Mouse (Mus musculus): Measurements from ENCODE around the gene Msx2. TPM values are rescaled to one million over a fixed set of nuclear protein-coding genes. Genes with fewer than 3 reads are reported as not detected.

Gene Msx2
- polyA plus RNA-seq, 1 experiment from 2014 or later, result 23.0 TPM

DNA sequence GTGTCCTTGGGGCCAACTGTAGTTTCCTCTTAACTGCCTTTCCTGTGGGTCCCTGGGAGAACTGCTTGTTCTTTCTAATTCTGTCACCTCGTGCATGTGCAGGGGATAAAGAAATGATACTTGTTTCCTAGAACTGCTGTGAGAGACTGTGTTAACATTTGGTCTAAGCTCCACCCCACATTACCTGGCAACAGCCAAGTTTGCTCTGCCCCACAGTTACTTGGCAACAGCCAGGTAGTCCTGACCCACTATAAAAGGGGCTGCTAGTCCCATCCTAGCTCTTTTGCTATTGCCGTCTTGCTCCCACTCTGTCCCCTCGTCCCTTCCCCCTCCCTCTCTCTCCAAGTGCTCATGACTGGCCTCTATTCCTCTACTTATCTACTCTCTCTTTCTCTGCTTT, 28.2 kb upstream of the Msx2 start:
- Histone ChIP-seq H3K4me1 (ENCODE audit: control insufficient read depth, insufficient read depth, low read length) (peaks cover 9% of the 10 kb centered on the region; the same call in 1 of the 2 replicates), H3K9me3 (ENCODE audit: control insufficient read depth, low read length) (no peaks in the 10 kb centered on the region), H3K27ac (ENCODE audit: low read depth, low read length) (no peak overlapping the region), H3K27me3 (ENCODE audit: control insufficient read depth, insufficient read depth, low read length) (peaks cover 4% of the 10 kb centered on the region; the same call in 1 of the 2 replicates), H3K9ac (ENCODE audit: low read length) (no peak overlapping the region), H3K4me3 (ENCODE audit: low read depth, low read length) (no peak overlapping the region), H3K36me3 (ENCODE audit: control insufficient read depth, insufficient read depth, low read length) (no peaks in the 10 kb centered on the region), H3K4me2 (no peak overlapping the region)
- 32% methylated on average over 3 of the region's 3 CpGs for WGBS
- no peak for ATAC-seq (ENCODE audit: low FRiP score)
- DNase-seq (ENCODE audit: low spot score, missing footprints), result no peak

DNA sequence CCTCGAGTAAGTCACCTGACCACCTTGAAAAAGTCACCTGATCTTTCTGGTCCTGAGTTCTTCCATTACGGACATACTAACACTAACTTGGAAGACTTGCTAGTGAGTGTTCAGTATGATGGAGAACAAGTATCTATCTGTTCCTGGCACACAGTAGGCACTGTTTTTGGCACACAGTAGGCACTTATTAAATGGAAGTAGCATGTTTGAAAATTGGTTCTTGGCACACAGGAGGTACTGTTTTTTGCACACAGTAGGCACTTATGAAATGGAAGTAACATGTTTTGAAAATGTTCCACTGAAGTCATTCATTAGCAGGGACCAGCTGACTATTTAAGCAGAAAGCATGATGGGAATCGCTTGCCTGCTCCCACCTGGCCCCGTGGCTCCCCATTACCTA, 13.6 kb upstream of the Msx2 start:
- Histone ChIP-seq H3K4me3 (ENCODE audit: low read depth, low read length) (no peak overlapping the region), H3K27me3 (ENCODE audit: control insufficient read depth, insufficient read depth, low read length) (peaks cover 3% of the 10 kb centered on the region; the same call in 1 of the 2 replicates), H3K4me1 (ENCODE audit: control insufficient read depth, insufficient read depth, low read length) (no peaks in the 10 kb centered on the region), H3K9ac (ENCODE audit: low read length) (no peak overlapping the region), H3K9me3 (ENCODE audit: control insufficient read depth, low read length) (no peaks in the 10 kb centered on the region), H3K27ac (ENCODE audit: low read depth, low read length) (no peak overlapping the region), H3K4me2 (no peak overlapping the region), H3K36me3 (ENCODE audit: control insufficient read depth, insufficient read depth, low read length) (no peaks in the 10 kb centered on the region)
- WGBS, result 73% methylated on average over 4 of the region's 4 CpGs
- no peak for ATAC-seq (ENCODE audit: low FRiP score)
- DNase-seq (ENCODE audit: low spot score, missing footprints), result no peak

DNA sequence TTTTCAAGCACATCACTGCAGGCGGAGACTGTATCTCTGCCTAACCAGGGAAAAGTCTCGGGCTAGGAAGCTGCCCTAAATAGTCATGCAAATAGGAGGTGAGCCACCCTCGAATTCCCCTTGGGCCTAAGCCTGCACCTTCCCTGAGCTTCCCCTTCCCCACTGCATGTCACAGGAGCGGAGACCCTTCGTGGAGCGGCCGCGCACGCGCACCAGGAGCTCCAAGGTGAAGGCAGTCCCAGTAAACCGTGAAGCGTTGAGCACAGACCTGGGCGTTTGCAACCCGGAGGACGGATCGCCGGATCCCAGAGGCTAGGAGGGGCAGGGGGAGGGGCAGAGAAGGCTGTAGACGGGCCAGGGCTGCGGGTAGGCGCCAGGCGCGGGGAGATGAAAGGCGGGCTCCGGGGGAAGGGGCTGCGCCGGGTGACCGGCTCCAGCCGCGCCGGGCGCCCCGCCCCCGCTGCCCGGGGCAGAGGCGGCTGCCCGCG, 2.9 kb upstream of the Msx2 start:
- H3K4me3 ChIP-seq (ENCODE audit: low read depth, low read length), result peak overlapping the region; percentile 39
- peak overlapping the region; percentile 34; the same call in 1 of the 2 replicates for H3K9ac ChIP-seq (ENCODE audit: low read length)
- H3K4me1 ChIP-seq (ENCODE audit: control insufficient read depth, insufficient read depth, low read length), result peaks cover 20% of the 10 kb centered on the region
- H3K27ac ChIP-seq (ENCODE audit: low read depth, low read length), result no peak overlapping the region
- no peaks in the 10 kb centered on the region for H3K9me3 ChIP-seq (ENCODE audit: control insufficient read depth, low read length)
- peak overlapping the region; percentile 76 for H3K4me2 ChIP-seq
- no peaks in the 10 kb centered on the region for H3K36me3 ChIP-seq (ENCODE audit: control insufficient read depth, insufficient read depth, low read length)
- peaks cover 77% of the 10 kb centered on the region for H3K27me3 ChIP-seq (ENCODE audit: control insufficient read depth, insufficient read depth, low read length)
- WGBS, result under 1% methylated on average over 35 of the region's 37 CpGs
- peak; percentile 96 for DNase-seq (ENCODE audit: low spot score, missing footprints)
- peak; percentile 84 for ATAC-seq (ENCODE audit: low FRiP score)

DNA sequence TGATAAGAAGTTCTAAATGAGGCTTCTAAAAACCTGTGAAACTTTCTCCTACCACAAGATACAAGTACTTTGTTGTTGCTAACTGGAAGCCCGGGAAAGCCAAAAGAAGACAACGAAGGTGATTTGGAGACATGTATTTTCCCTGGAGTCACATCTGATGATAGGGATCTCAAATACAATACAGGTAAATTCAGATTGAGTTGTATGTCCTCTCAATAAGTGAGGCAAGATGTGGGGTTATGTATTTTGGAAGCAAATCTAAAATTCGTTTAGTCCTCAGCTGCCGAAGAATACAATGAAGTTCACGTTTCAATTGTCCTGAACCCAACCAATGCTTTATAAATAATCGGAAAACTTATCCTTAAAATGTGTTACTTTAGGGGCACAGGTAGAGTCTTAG, 1.6 kb upstream of the Msx2 start:
- H3K36me3 ChIP-seq (ENCODE audit: control insufficient read depth, insufficient read depth, low read length), result no peaks in the 10 kb centered on the region
- peaks cover 89% of the 10 kb centered on the region for H3K27me3 ChIP-seq (ENCODE audit: control insufficient read depth, insufficient read depth, low read length)
- no peak for ATAC-seq (ENCODE audit: low FRiP score)
- no peak overlapping the region for H3K9ac ChIP-seq (ENCODE audit: low read length)
- H3K9me3 ChIP-seq (ENCODE audit: control insufficient read depth, low read length), result no peaks in the 10 kb centered on the region
- WGBS, result 9% methylated on average over 6 of the region's 6 CpGs
- H3K27ac ChIP-seq (ENCODE audit: low read depth, low read length), result no peak overlapping the region
- H3K4me2 ChIP-seq, result no peak overlapping the region
- peaks cover 20% of the 10 kb centered on the region for H3K4me1 ChIP-seq (ENCODE audit: control insufficient read depth, insufficient read depth, low read length)
- no peak overlapping the region for H3K4me3 ChIP-seq (ENCODE audit: low read depth, low read length)
- DNase-seq (ENCODE audit: low spot score, missing footprints), result peak; percentile 90

DNA sequence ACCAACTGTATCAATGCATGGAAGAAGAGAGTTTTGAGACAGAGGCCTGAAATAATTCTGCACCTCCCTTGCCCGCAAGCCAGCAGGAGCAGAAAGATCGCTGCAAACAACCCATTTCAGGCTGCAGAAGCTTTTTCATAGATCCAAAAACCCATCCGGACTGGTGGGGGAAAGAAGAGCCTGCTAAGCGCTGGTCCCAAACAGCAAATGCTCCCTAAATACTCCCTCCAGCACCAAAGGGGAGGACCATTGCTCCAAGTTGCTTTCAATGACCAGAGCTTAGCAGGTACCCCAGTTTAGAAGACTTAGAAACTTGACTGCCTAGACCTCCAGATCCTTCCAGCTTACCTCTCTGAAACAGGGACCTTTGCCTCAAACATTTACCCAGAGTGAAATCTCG, 1.1 kb upstream of the Msx2 start:
- no peaks in the 10 kb centered on the region for H3K36me3 ChIP-seq (ENCODE audit: control insufficient read depth, insufficient read depth, low read length)
- ATAC-seq (ENCODE audit: low FRiP score) (no peak), DNase-seq (ENCODE audit: low spot score, missing footprints) (peak; percentile 94)
- H3K4me1 ChIP-seq (ENCODE audit: control insufficient read depth, insufficient read depth, low read length), result peaks cover 20% of the 10 kb centered on the region
- H3K9ac ChIP-seq (ENCODE audit: low read length), result no peak overlapping the region
- peaks cover 94% of the 10 kb centered on the region for H3K27me3 ChIP-seq (ENCODE audit: control insufficient read depth, insufficient read depth, low read length)
- no peak overlapping the region for H3K27ac ChIP-seq (ENCODE audit: low read depth, low read length)
- WGBS, result 8% methylated on average over 5 of the region's 5 CpGs
- no peak overlapping the region for H3K4me2 ChIP-seq
- no peaks in the 10 kb centered on the region for H3K9me3 ChIP-seq (ENCODE audit: control insufficient read depth, low read length)
- H3K4me3 ChIP-seq (ENCODE audit: low read depth, low read length), result no peak overlapping the region

DNA sequence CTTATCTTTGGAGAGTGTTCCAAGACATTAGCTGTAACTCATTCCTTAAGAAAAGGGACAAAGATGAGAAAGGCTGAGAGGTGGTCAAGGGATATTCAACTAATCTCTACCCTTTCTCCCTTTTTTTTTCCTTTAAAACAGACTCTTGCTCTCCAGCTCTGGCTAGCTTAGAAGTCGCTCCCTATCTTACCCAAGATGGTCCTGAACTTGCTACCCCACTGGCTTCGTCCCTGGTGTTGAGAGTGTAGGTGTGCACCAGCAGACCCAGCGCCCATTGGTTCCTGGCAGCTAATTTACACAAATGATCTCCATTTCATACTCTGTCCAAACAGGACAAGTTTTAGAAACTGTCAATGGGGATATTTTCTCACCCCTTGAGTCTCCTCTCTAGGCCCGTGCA, 417 bp upstream of the Msx2 start:
- no peak overlapping the region for H3K4me3 ChIP-seq (ENCODE audit: low read depth, low read length)
- H3K9me3 ChIP-seq (ENCODE audit: control insufficient read depth, low read length), result no peaks in the 10 kb centered on the region
- 6% methylated on average over 4 of the region's 4 CpGs for whole genome bisulfite sequencing
- no peak for ATAC-seq (ENCODE audit: low FRiP score)
- H3K4me2 ChIP-seq, result no peak overlapping the region
- peak; percentile 92 for DNase-seq (ENCODE audit: low spot score, missing footprints)
- H3K4me1 ChIP-seq (ENCODE audit: control insufficient read depth, insufficient read depth, low read length), result peaks cover 20% of the 10 kb centered on the region
- no peak overlapping the region for H3K27ac ChIP-seq (ENCODE audit: low read depth, low read length)
- peaks cover 94% of the 10 kb centered on the region for H3K27me3 ChIP-seq (ENCODE audit: control insufficient read depth, insufficient read depth, low read length)
- H3K9ac ChIP-seq (ENCODE audit: low read length), result no peak overlapping the region
- no peaks in the 10 kb centered on the region for H3K36me3 ChIP-seq (ENCODE audit: control insufficient read depth, insufficient read depth, low read length)

DNA sequence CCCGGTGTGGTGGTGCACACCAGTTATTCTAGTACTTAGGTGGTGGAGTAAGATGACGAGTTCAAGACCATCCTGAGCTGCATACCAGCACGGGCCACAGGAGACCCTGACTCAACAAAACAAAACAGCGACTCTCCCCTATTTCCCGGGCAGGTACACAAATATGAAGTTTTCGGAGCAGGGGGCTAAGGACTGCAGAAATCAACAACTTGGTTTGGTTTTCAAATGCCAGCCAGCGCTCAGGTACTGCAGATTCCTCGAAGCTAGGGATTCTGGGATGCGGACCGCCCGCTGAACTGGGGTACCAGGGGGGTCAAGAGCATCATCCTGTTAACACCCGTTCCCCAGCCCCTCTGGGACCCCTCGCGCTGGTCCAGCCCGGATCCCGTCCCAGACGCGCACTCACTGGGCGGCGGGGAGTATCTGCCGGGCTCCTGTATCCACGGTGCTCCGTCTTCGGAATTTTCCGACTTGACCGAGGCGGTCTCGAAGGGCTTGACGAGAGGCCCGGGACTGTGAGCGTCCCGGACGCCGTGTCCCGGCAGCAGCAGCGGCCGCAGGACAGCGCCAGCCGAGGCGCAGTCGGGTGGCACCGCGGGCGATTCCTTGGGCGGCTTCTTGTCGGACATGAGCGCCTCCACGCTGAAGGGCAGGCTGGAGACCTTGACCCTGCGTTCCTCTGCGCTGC, 804 bp downstream of the Msx2 start:
- no peaks in the 10 kb centered on the region for H3K36me3 ChIP-seq (ENCODE audit: control insufficient read depth, insufficient read depth, low read length)
- peaks cover 96% of the 10 kb centered on the region for H3K27me3 ChIP-seq (ENCODE audit: control insufficient read depth, insufficient read depth, low read length)
- H3K4me3 ChIP-seq (ENCODE audit: low read depth, low read length), result peak overlapping the region; percentile 44
- peaks cover 20% of the 10 kb centered on the region for H3K4me1 ChIP-seq (ENCODE audit: control insufficient read depth, insufficient read depth, low read length)
- H3K9me3 ChIP-seq (ENCODE audit: control insufficient read depth, low read length), result no peaks in the 10 kb centered on the region
- peak overlapping the region; percentile 73 for H3K4me2 ChIP-seq
- DNase-seq (ENCODE audit: low spot score, missing footprints) (peak; percentile 95), ATAC-seq (ENCODE audit: low FRiP score) (peak; percentile 28)
- H3K9ac ChIP-seq (ENCODE audit: low read length), result peak overlapping the region; percentile 61
- H3K27ac ChIP-seq (ENCODE audit: low read depth, low read length), result no peak overlapping the region
- WGBS, result under 1% methylated on average over 50 of the region's 50 CpGs

DNA sequence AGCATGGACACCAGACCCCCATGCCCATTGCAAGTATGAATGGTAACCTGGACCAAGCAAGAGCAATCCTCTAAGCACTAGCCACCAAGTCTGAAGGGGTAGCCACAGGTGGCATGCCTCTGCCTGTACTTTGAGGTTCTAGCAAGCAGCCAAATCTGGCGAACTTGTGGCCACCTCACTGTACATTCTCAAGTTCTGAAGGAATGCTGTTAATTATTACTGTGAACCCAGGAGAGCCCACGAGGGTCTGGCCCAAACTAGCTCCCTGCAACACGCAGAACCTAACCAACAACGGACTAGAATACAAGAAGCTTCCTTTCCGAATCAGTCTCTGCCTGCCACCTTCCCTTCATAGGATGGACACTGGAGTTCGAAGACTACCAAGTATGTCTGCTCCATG, 1.5 kb downstream of the Msx2 start:
- Histone ChIP-seq H3K9me3 (ENCODE audit: control insufficient read depth, low read length) (no peaks in the 10 kb centered on the region), H3K27ac (ENCODE audit: low read depth, low read length) (no peak overlapping the region), H3K9ac (ENCODE audit: low read length) (no peak overlapping the region), H3K27me3 (ENCODE audit: control insufficient read depth, insufficient read depth, low read length) (peaks cover 96% of the 10 kb centered on the region), H3K4me2 (peak overlapping the region; percentile 19; the same call in 1 of the 2 replicates), H3K36me3 (ENCODE audit: control insufficient read depth, insufficient read depth, low read length) (no peaks in the 10 kb centered on the region), H3K4me3 (ENCODE audit: low read depth, low read length) (peak overlapping the region; percentile 44; the same call in 1 of the 2 replicates), H3K4me1 (ENCODE audit: control insufficient read depth, insufficient read depth, low read length) (peaks cover 20% of the 10 kb centered on the region)
- ATAC-seq (ENCODE audit: low FRiP score), result no peak
- 5% methylated on average over 6 of the region's 6 CpGs for WGBS
- peak; percentile 93 for DNase-seq (ENCODE audit: low spot score, missing footprints)

DNA sequence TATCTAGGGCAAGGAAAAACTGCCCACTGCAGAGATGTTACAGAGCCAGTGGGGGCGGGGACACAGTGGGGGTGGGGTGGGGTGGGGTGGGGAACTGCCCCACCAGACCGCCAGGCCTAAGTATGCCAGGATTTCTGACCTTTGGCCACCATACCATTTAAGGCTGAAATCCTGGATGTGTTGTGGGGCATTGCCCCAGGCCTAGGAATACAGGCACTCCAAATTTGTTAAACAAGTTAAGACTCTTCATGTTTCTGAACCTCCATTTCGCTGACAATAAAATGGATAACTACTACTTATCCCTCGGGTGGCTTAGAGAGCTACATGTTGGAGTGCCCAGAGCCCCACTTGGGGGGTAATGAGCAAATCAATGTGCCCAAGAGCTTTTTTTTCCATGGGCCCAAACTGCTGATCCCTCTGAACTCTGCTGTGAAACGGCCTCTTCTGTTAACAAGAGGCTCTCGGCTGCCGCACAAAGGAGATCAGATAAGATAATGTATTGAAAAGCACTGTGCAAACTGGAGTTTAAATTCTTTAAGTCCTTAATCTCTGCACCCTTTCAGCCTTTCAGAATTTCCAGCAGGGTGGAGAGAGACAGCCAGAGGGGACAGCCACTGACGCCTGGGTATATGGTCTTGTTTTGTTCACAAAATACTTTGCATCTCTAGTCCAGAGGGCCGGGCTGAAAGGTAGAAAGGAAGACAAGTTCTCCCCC, 2.3 kb downstream of the Msx2 start:
- H3K9me3 ChIP-seq (ENCODE audit: control insufficient read depth, low read length), result no peaks in the 10 kb centered on the region
- H3K27ac ChIP-seq (ENCODE audit: low read depth, low read length), result no peak overlapping the region
- H3K36me3 ChIP-seq (ENCODE audit: control insufficient read depth, insufficient read depth, low read length), result no peaks in the 10 kb centered on the region
- no peak overlapping the region for H3K9ac ChIP-seq (ENCODE audit: low read length)
- 2% methylated on average over 9 of the region's 9 CpGs for WGBS
- H3K4me1 ChIP-seq (ENCODE audit: control insufficient read depth, insufficient read depth, low read length), result peaks cover 19% of the 10 kb centered on the region
- ATAC-seq (ENCODE audit: low FRiP score), result no peak
- H3K4me3 ChIP-seq (ENCODE audit: low read depth, low read length), result peak overlapping the region; percentile 44
- peak; percentile 90 for DNase-seq (ENCODE audit: low spot score, missing footprints)
- H3K4me2 ChIP-seq, result peak overlapping the region; percentile 1; the same call in 1 of the 2 replicates
- H3K27me3 ChIP-seq (ENCODE audit: control insufficient read depth, insufficient read depth, low read length), result peaks cover 96% of the 10 kb centered on the region

Data from midbrain, embryonic 11.5 days (tissue).